Mouse (Mus musculus): ENCODE results near the gene Sec24d.
A peak's percentile ranks its signal among the peaks of the same experiment; 100 is the strongest.

Sec24d gene

DNA sequence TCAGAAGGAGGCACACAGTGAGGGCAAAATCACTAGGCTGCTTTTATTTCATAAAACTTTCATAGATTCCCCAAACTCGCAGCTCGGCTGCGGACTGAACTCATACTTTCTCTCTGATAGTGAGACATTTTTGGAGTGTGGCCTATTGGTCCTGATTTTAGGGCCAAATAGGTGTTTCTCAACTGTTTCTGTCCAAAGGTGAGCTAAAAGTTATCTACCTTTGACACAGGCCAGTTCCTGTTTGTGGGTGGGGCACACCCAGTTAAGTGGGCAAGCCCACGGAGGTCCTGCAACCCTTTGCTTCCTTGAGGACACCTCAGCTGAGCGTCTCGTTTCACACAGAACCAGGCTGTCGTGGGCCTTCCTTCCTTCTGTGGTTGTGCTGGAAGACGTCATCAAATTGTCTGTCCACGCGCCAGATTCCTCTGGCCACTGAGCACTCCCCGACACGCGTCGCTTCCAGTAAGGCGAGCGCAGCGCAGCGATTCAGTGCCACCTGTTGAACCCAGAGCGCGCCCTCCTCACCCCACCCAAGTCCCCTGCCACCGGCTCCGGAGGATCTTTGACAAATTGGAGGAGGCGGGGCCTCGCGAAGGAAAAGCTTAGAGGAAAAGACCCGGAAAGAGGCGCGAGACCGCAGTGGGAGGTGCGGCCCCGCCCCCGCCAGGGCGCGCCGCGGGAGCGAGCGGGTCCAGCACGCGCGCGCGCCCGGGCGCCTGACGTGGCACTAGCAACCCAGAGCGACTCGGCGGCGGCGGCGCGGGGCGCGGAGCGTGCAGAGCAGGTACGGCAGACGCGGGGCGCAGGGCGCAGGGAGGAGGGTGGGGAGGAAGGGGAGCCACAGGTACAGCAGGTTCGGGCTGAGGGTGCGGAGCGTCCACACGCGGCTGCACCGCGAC lies at the start of gene Sec24d:
TSS of gene Sec24d (plus strand) at position 703 of the 899 bp plus-strand sequence.
- peak; percentile 85 for ATAC-seq (ENCODE audit: insufficient number of reproducible peaks, low FRiP score, low TSS enrichment)

DNA sequence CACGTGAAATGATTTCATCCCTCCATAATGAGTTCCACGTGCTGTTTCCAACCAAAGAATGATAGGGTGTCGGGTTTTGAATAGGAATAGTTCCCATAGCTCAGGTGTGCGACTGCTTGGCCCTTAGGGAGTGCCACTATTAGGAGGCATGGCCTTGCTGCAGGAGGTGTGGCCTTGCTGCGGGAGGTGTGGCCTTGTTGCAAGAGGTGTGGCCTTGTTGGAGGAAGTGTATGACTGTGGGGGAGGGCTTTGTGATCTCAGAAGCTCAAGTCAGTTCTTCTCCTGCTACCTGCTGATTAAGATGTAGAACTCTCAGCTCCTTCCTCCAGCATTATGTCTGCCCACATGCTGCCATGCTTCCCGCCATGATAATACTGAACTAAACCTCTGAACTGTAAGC lies 48.6 kb upstream of the Sec24d start:
- no peak for ATAC-seq (ENCODE audit: insufficient number of reproducible peaks, low FRiP score, low TSS enrichment)

DNA sequence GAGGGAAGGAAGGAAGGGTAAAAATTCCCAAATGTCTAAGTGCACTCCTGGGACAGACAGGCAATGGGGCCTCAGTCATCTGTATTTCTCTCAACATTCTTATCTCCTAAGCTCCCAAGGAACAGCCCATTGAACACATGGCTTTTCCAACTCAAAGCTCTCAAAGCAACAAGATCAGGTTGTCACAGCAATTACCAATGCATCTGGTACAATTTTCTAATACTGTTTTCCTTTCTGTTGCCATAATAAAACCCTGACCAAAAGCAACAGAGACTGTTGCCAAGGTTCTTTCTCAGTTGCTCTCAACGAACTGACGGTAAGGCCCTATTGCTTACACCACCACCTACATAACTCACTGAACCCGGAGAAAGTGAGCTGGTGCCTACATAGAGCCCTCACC lies 40.0 kb upstream of the Sec24d start:
- no peak for ATAC-seq (ENCODE audit: insufficient number of reproducible peaks, low FRiP score, low TSS enrichment)

DNA sequence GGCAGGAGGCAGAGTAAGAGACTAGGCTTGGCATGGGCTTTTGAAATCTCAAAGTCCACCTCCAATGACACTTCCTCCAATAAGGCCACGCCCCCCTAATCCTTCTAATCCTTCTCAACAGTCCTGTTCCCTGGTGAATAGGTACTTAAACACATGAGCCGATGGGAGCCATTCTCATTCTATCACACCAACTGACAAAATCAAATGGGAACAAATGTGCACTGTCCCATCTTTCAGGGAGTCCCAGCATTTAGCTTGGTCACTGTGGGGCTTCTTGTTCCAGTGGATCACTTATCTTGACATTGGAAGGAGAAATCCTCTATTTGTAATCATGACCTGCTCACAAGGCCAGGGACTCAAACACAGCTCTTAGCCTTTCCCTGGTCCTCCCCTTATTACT lies 35.6 kb upstream of the Sec24d start:
- ATAC-seq (ENCODE audit: insufficient number of reproducible peaks, low FRiP score, low TSS enrichment), result no peak

DNA sequence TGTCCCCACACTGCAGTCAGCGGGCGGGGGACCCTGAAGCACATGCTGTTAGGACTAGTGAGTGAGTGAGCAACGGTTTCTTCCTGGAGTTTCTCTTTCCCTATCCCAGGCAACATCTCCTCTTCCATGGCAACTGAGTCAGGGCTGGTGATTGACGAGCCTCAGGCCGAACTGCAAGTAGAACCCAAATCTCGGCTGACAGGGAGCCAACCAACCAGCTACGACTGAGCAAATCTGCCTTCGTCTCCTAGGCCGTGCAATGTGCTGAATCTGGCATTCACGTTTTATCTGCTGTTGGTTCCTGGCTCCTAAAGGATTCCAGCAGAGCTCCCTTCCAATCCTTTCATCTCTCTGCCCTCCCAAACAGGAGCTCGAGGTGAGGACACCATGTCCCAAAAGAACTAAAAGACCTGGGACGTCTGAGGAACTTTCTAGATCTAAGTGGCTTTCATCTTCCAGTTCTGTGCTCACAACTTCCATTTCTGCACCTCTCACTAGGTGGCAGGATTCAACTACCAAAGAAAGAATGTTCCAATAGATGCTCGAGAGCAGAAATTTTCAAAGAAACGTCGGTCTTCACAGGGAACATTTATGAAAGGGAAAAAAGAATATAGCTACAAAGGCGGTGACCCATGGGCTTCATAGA lies 32.9 kb upstream of the Sec24d start:
- no peak; the same call in 1 of the 2 replicates for ATAC-seq (ENCODE audit: insufficient number of reproducible peaks, low FRiP score, low TSS enrichment)

DNA sequence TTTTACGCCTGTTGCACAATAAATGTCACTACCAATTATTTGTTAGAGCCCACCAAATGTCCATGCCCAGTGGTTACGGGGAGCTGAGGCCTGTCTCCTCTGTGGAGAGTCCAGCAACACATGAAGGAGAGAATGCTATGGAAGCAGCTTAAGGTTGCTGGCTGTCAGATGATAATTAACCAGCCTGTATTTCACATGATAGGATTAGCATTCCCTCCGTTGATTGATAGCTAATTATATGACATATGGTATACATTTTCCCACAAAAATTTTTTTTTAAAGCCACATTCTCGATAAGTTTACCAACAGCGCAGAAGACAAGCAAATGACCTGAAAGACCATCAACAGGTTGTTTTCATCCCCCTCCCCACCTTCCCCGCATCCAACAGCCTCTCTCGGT lies 31.8 kb upstream of the Sec24d start:
- no peak for ATAC-seq (ENCODE audit: insufficient number of reproducible peaks, low FRiP score, low TSS enrichment)

DNA sequence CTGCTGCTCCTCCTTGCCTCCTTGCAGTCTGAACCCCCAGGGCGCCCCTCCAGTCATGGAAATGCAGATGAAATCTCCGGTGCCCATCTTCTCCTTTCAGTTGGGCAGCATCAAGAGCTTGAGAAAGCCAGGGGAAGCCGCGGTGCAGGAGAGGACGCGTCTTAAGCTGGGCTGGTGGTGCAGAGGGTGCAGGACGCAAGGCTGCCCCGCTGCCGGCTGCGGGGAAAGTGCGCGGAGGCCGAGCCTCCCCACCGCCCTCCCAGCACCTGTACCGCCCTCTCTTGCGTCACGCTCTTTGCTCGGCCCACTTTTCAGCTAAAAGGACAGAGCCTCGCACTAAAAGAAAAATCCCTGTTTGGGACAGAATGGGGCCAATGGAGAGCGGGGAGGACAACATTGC lies 31.3 kb upstream of the Sec24d start, which contains the start of gene Synpo2:
TSS of gene Synpo2 (minus strand) at position 229 of the 400 bp plus-strand sequence.
- ATAC-seq (ENCODE audit: insufficient number of reproducible peaks, low FRiP score, low TSS enrichment), result peak; percentile 69

DNA sequence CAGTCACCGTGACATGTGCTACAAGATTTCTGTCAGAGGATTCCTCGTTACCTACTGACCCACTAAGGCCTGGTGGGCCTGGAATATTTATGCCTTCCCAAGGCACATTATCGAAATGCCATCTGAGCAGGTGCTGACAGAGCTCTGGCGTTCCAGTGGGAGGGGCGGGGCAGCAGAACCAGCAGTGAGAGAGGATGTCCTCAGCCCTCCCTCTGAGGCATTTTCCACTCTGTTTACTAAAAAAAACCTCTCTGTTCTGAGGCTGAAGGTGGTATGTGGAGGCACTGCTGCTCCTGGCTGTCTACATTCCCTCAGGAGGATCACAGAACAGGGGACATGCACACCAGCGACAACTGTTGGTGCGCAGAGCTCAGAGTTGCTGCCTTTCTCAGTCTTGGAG lies 30.2 kb upstream of the Sec24d start:
- no peak for ATAC-seq (ENCODE audit: insufficient number of reproducible peaks, low FRiP score, low TSS enrichment)

DNA sequence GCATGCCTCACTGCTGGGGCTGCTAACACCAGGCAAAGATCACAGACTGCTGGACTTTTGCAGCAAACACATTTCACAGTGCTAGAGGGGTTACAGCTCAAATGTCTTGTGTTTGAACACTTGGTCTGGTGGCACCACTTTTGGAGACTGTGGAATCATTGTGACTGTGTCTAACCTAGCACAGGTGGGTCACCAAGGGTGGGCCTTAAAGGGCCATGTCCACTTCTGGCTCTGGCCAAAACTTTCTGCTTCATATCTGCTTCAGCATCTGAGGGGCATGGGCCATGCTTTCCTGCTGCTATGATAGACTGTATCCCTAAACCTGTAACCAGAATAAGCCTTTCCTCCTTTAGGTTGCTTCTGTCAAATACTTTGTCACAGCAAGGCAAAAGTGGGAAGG lies 29.8 kb upstream of the Sec24d start:
- ATAC-seq (ENCODE audit: insufficient number of reproducible peaks, low FRiP score, low TSS enrichment), result no peak

DNA sequence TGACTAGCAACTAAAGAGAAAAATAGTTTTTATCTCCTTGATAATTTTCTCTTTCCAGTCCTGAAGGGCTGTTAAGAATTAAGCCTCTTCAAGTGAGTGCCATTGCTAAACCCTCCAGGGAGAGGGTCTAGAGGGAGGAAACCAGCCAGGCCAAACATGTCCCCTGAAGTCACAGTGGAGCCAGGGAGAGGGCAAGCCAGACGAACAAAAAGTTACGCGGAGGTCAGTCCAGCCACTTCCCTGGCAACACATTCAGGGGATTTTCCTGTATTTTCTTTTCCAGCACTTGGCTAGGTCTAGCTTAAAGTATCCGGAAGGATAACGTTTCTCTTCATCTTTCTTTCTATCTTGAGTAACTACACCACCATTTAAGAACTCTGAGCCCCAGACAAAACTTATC lies 22.9 kb upstream of the Sec24d start:
- ATAC-seq (ENCODE audit: insufficient number of reproducible peaks, low FRiP score, low TSS enrichment), result no peak

DNA sequence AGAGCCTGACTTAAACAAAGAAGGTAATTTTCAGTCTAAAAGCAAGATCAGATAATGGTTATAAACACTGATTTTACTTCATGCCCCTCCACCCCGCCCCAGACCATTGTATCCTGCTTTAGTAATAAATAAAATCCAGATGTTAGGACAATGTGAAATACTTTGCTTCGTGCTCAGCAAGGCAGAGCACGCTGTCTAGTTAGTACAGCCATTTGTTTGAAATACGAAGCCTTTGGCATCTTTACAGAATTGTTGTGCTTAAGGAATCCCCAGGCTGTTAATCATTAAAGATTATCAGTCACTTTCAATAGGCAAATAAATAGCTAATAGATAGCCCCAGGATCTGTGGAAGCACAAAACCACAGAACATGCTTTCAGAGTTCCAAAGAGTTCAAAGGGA lies 21.6 kb upstream of the Sec24d start:
- no peak for ATAC-seq (ENCODE audit: insufficient number of reproducible peaks, low FRiP score, low TSS enrichment)

DNA sequence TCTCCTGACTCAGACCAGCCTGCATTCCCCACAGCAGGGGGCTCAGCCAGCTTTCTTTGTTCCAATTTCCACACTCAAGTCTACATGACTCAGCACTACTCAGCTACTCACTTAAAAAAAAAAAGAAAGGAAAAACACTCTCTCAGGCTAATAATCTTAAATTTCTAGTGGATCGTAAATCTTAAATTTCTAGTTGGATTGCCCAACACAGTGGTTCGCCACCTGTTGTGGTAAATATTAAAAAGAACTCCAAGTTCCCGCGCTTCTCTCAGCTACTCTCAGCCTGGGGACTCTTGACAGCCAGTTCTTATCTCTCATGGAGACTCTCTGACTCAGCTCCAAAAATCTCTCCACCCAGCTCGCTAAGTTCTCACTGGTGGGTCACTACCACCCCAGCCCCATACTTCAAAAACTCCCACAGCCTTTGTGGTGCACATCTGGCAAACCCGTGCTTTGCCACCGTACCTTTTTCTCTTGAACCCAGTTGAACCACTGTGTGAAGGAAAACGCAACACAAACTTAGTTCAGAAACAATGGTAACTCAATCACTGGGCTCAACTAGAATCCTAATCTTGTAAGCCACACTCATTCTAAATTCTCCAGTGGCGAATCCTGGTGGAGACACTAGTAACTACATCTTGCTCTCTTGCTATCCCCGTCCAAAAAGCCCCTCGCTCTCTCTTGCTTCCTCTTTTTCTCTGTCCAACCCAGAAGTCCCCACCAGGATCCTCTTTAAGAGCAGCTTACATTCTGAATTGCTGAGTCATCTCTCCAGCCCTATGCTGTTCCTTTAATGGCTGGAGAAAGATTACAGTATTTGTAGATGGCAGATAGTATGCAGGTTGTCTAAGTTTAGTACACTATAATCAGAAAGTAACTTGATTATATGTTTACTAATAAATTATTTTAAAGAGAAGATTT lies 10.8 kb upstream of the Sec24d start:
- no peak for ATAC-seq (ENCODE audit: insufficient number of reproducible peaks, low FRiP score, low TSS enrichment)

DNA sequence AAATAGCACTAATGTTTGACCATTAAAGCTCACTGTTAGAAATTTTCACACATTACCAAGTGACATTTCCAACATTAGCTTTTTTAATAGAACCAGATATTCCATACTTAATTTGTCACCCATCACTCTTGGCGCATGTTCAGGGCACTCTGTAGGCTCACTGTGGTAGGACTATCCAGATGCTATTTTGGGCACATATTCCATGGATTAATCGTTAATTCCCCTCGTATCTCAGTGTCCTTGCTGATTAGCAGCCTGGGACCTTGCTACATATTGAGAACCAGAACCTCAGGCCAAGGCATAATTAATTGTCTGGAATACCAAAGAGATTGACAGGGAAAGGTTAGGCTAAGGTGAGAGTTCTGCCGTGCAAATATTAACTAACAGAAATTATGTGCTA lies 8.5 kb upstream of the Sec24d start:
- ATAC-seq (ENCODE audit: insufficient number of reproducible peaks, low FRiP score, low TSS enrichment), result no peak

DNA sequence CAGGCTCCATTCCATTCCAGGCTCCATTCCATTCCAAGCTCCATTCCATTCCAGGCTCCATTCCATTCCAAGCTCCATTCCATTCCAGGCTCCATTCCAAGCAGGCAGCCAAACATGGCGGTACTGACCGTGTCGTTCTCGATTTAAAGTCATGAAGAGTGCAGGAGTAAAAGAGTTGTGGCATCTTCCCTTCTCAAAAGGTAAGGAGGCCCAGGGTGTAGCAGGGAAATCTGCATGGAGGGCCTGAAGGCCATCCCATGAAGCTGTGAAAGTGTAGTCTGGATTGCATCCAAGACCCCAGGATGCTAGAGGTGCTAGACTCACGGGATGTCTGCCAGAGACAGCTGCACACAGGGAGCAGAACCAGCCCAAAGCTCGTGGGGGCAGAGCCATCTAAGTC lies 2.5 kb upstream of the Sec24d start:
- ATAC-seq (ENCODE audit: insufficient number of reproducible peaks, low FRiP score, low TSS enrichment), result no peak

DNA sequence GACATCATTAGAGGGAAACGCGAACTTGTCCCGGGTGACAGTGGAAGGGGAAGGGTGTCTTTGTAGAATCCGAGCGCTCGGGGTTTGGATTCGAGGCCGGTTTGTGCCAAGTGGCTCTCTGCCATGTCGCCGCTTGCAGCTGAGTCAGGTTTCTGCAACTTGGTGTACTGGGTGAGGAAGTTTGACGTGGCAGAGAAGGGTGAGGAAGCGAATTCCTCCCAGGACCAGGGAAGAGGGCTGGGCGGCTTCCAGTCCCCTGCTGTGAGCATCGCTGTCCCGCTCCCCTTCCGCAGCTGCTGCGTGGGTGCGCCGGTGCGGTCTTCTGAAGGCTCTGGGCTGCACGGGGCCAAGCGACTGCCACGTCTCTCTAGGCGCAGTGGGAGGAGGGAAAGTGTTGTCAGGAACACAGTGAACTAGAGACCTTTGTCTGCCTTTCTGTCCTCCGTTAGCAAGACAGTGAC lies 516 bp downstream of the Sec24d start:
- peak; percentile 43 for ATAC-seq (ENCODE audit: insufficient number of reproducible peaks, low FRiP score, low TSS enrichment)

DNA sequence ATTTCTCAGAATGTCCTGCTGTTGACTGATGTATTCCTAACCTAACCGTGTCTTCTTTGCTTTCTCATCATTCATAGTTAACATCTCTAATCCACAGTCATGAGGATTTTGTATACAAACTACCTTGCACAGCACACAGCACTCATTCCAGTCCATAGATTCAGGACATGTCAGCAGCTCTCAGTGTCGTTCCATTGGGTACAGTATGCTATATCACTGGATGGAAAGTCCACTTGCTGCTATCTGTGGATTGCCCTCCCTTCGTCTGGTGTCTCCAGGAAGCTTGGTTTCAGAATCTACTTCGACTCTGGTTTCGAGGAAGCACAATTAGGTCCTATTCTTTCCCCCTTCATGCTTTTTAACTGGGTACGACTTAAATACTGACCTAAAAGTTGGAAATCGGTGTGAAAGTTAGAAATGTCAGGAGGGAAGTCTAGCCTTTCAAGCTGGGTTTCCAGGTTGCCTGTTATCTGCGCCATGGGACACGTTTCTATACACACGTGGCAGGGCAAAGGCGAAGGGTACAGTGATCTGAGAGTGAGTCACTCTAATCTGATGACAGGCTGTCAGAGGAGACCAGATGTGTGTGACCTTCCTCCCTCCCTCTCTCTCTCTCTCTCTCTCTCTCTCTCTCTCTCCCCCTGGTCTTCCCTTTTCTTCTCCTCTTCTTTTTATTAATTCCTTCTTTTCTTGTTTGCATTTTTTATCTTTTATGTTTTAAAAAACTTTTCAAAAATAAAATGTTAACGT lies 15.8 kb downstream of the Sec24d start:
- no peak for ATAC-seq (ENCODE audit: insufficient number of reproducible peaks, low FRiP score, low TSS enrichment)

DNA sequence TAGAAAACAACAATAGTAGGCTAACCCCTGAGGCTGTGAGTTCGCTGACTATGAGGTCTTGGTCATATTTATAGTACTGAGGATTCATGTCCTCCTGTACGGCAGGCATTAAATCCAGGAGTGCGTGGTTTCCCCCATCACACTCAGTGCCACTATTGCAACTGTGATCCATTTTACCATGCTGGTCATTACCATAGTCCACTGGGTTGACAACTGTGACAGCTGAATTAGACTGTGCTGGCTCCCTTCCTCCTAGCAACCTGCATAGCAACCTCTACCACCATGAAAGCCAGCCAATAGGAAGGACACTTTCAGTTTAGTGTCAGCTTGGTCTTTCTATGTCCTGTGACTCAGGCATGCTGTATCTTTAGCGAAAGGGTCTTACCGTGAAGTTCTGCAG lies 17.0 kb downstream of the Sec24d start:
- no peak for ATAC-seq (ENCODE audit: insufficient number of reproducible peaks, low FRiP score, low TSS enrichment)

DNA sequence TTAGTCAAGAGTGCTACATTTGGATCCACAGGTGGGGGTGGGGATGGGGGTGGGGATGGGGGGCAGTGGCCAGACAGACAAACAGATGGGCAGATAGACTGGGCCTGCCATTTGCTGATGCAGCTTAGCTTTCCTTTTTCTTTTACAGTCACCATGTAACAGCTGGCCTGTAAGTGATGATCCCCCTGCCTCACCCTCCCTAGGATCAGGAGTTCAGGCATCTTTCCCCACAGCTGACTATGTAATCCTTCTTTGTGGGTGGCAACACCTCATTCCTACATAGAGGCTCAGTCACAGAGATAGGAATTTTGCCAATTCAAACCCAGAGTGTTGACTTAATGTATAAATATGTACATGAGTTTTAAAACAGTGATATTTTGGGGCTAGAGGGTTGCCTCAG lies 18.4 kb downstream of the Sec24d start:
- ATAC-seq (ENCODE audit: insufficient number of reproducible peaks, low FRiP score, low TSS enrichment), result no peak

DNA sequence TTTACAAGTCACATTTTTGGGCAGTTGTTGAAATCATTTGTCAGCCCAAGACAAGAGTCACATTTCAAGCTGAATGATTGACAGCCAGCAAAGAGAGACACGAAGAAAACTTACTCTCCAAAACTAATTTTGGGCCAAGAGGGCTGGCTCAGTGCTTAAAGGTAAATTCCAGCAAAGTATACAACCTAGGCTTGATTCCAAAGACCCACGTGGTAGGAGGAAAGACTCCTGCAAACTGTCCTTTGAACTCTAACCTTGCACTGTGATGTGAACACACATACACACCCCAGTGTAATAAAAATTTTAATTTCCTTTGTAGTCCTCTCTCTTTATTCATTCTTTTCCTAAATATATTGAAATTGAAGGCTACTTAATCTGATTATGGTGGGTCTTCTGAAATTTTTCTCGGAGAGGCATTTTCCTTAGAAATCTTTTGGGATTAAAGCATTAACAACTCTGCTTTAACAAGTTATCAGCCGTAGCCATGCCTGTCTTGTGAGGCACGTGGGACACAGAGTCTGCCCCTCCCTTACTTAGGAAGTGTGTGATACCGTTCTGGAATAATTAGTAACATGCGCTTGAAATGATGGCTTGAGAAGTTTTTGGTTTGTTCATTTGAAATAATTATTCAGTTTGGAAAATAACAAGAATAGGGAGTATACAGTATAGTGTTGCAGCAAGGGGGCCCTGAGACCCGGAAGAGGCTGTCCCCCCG lies 21.8 kb downstream of the Sec24d start:
- no peak for ATAC-seq (ENCODE audit: insufficient number of reproducible peaks, low FRiP score, low TSS enrichment)
